Mouse (Mus musculus): ENCODE results near the gene Mrpl49.

DNA sequence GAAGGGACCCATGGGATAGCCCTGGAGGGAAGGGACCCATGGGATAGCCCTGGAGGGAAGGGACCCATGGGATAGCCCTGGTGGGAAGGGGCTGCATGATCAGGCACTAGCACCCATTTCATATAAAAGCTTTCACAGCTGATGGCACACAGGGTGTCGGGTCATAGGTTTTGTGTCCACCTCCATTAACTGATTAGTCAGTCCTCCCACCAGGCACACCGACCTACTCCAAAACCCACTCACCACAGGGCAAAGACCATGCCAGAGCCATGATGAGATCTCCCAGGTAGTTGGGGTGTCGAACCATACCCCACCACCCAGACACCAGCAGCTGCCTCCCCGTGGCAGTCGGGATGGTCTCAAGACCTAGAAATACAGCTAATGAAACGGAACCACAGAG, 5.5 kb upstream of the Mrpl49 start:
- TF ChIP-seq CTCF (IDR thresholded peaks at IDR 0.05) (no peak), POLR2A (IDR thresholded peaks at IDR 0.05; ENCODE audit: insufficient read depth, low read depth, low read length) (no peak), EP300 (IDR thresholded peaks at IDR 0.05; ENCODE audit: insufficient read depth, low read depth, low read length) (no peak)

Measured in heart, adult 2 months (tissue).